Mouse (Mus musculus) right cerebral cortex, postnatal 14 days (tissue): Measurements from ENCODE around the gene Nusap1.
"Not testable (repeated sequence)": the region's sequence is repeated elsewhere in the genome, so short reads cannot be mapped to it uniquely, and the experiment has no call there.

ENCODE experiments used
- DNase-seq: peaks from one replicate; pipeline ENCODE4 v3.0.0; 2022

Gene Nusap1

DNA sequence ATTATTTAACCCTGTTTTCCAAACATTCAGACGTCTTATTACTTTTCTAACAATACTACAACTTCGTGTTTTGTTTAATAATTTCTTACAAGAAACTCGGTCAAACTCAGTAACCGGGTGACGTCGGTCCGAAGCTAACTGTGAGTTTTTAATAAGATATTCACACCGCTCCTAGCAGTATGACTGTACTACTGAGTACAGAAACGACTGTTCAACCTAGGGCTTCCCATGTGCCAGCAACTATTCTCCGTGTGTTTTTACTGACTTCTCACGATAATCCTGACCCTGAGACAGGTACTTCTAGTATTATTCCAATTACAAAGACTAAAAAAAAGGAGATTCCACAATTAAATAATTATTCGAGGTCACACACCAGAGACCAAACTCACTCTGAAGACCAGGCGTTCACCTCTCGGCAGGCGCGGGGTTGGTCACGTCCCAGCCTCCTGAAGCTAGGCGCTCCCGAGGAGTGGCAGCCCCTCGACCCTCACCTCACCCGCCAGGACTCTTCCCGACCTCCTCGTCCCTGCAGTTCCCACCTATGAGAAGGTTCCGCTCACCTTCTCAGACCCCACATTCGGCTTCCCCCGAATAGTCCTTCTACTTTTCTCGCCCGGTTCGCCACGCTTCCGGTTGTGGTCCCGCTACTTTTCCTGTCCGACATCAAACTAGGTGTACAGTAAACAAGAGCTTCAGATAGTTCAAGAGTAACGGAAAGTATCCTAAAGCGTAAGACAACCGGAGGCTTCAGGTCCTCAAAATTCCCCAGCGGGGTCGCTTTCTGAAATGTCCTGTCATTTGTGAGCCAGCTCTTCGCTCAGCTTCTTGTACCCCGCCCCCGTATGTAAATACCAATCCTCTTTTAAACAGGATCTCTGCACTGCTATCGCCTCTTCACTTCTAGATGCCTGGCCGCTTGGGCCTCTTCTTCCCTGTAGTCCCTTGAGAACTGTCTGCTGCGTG is 44.4 kb downstream of the Nusap1 start, which contains the start of gene Ndufaf1:
TSS of gene Ndufaf1 (minus strand) at position 608 of the 963 bp plus-strand sequence.
- peak; percentile 73 for DNase-seq

DNA sequence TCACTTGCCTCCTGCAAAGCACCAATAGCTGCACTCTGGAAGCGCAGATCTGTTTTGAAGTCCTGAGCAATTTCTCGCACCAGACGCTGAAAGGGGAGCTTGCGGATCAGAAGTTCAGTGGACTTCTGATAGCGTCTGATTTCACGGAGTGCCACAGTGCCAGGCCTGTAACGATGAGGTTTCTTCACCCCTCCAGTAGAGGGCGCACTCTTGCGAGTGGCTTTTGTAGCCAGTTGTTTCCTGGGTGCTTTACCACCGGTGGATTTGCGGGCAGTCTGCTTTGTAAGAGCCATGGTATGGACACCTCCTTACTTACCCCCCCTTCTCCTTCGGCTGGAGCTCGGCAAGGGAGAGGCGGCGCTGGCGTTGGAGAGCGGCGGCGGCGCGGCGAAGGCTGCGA is 47.6 kb downstream of the Nusap1 start:
- DNase-seq: not testable (repeated sequence)

DNA sequence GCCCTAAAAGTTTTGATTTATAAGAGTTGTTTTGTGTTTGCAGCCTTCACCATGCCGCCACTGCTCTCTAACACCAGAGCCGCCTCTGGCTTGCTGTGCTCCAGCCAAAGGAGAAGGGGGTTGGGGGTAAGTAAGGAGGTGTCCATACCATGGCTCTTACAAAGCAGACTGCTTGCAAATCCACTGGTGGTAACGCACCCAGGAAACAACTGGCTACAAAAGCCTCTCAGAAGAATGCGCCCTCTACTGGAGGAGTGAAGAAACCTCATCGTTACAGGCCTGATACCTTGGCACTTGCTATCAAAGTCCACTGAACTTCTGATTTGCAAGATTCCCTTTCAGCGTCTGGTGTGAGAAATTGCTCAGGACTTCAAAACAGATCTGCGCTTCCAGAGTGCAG is 50.9 kb downstream of the Nusap1 start:
- DNase-seq: no peak

DNA sequence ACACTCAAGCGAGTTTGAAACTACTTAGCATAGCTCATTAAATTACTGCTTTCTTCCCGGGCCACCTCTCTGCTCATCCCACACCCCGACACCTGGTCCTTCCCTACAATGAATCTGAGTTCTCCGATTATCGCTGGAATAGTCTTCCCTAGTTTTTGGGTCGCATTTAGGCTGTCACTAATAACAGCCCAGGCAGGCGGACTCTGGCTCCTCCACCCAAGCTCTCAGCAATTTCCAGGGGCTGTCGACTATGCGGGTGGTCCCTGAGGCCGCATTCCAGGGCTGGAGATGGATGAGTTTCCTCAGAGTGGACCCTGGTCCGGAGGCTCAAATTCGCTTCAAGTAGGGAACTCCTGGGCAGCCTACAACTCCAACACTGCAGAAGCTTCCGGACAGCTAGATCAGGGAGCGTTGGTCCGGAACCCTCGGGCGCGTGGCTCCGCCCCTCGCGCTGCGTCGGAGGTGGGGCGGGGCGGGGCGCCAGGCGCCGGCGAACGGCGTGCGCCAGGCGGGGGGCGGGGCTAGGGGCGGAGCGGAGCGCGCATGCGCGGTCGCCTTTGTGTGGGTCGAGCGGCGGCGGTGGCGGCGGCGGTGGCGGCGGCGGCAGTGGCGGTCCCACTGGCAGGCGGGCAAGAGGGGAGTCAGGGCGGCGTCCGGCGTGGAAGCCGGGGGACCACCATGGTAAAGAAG is 56.6 kb downstream of the Nusap1 start, which contains the start of gene Rtf1:
TSS of gene Rtf1 (plus strand) at position 544 of the 690 bp plus-strand sequence.
- peak; percentile 98 for DNase-seq

DNA sequence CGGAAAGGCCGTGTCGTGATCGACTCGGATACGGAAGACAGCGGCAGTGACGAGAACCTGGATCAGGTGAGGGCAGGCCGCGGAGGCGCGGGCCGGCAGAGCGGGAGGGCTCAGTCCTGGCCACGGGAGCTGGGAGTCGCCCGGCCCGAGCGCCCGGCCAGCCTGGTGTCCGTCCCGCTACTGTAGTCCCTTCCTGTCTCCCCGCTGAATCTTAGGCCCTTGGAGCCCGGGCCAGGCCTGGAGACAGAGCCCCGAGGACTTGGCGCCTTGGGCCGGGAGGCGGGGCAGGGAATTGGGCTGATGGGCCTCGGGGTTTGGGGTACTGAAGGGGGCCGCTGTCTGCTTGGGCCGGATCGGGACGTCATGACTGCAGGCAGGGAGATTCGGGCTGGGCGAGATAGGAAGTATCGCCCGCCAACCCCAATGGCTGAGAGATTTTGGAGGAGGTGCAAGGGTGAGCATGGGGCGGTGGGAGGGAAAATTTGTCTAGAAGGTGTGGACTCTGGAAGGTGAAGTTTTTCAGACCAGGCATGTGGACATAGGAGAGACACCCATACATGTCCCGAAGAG is 57.2 kb downstream of the Nusap1 start:
- DNase-seq: peak; percentile 23

DNA sequence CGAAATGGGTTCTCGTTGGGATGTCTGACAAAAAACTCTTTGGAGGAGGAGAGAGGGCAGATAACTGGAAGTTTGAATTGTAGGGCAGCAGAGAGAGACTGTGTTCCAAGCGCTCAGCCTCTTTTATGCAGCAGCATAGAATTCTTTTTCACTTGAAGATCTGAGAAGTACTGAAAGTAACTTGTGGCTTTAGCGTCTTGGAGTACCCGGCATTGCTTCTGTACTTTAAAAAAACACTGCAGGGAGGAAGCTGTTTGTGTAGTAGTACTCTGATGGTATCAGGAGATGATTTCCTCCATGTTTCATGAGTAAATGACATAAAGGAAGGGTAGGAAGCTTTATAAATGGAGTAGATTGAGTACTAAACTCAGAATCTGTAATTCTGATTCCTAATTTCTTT is 57.7 kb downstream of the Nusap1 start:
- DNase-seq: no peak

DNA sequence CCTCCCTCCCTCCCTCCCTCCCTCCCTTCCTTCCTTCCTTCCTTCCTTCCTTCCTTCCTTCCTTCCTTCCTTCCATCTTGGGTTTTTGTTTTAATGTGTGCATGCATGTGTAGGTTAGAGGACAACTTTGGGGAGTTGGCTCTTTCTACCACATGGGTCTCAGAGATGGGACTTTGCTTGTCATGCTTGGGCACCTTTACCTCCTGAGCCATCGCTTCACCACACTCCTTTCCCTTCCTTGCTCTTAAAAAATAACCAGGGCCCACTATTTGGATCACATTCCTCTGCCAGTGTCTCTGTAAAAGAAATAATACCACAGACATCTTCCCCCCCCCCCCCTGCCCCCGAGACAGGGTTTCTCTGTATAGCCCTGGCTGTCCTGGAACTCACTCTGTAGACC is 65.6 kb downstream of the Nusap1 start:
- DNase-seq: no peak

DNA sequence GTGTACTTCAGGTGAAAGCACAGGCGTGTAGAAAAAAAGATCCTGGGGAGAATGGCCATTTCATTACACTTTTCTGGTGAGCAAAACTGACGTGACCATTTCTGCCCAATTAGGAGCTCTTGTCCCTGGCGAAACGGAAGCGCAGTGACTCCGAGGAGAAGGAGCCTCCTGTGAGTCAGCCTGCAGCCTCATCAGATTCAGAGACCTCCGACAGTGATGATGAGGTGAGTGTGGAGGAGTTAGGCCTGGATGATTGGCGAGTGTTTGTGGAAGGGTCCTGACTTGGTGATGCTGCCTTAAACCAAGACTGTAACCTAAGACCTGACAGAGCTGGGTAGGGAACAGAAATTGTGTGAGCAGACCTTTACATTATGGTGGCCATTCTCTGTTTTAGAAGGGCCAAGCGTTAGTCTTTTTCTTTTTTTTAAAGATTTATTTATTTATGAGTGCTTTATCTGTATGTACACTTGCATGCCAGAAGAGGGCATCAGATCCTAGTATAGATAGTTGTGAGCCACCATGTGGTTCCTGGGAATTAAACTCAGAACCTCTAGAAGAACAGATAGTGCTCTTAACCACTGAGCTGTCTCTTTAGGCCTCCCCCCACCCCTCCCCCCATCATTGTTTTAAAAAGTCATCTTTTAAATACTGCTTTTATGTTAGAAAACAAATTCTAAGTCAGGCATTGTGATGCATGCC is 74.1 kb downstream of the Nusap1 start:
- no peak for DNase-seq

DNA sequence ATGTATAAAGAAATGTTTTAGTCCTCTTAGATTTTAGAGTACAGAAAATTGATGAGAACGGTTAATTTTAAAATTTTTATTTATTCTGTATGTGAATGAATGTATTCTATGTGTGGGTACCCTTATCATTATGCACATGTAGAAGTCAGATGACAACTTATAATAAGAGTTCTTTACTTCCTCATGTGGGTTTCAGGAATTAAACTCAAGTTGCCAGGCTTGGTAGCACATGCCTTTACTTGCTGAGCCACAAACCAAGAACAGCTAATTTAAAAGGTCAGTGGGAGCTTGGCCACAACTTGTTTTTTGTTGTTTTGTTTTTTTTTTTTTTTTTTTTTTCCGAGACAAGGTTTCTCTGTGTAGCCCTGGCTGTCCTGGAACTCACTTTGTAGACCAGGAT is 76.7 kb downstream of the Nusap1 start:
- DNase-seq: no peak

DNA sequence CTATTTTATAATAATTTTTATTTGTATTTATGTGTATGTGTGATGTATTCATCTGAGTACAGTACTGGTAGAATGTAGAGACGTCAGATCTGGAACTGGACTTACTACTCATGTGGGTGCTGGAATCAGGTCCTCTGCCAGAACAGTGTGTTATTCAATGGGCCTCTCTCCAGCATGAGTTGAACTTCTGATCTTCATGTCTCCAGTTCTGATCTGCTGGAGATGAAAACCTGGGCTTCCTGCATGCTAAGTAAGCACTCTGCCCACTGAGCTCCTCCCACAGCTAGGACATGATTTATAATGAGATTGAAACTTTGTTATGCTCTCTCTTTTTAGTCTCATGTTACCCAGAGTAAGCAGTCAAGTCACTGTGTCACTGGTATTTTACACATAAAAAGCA is 78.0 kb downstream of the Nusap1 start:
- no peak for DNase-seq

DNA sequence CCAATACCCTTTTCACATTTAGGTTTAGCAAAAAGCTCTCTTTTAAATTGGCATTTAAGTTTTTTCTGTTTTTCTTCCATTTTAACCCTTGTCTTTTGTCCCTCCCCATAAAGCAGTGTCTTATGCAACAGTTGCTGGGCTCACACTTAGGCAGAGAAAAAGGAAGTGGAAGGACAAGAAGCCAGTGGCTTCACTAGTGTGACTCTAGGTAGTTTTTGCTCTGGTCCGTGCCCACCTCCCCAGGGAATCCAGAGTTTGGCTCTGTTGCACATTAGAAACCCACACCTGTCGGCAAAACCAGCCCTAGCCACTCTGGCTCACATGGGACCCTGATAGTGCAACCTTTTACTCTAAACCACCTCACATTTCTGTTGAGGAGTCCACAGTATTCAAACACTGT is 80.4 kb downstream of the Nusap1 start:
- DNase-seq: no peak

DNA sequence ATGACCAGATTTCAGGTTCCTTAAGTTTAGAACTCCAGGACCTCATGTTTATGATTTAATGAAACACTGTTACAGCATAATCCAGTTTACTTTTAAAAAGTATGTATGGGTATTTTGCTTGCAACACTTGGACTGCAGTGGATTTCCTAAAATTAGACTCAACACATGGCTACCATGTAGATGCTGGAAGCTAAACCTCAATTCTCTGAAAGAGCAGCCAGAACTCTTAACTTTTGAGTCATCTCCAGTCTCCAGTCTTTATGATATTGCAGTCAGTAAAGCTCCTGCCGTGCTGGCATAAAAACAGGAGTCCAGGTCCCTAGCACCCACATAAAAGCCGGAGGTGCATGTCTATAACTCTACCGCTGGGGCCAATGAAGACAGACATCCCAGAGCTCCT is 81.9 kb downstream of the Nusap1 start:
- no peak for DNase-seq
